Mouse (Mus musculus) kidney, embryonic 16.5 days (tissue): ENCODE data around the gene Cd274. TPM values are rescaled to one million over a fixed set of nuclear protein-coding genes. Genes with fewer than 3 reads are reported as not detected.

ENCODE experiments used
- ATAC-seq: fragments of 200-750 bp; cut with Nextera tagmentation; 2 replicates; pipeline ENCODE4 v1.8.0; 2017; ENCODE audit warnings: moderate TSS enrichment; ENCODE audit not compliant: low FRiP score, low TSS enrichment
- H3K27ac ChIP-seq: fragments of 300-500 bp; sonication (generic); 2 replicates; pipeline ENCODE4 v1.5.1; 2014; ENCODE audit warnings: low read length
- H3K27me3 ChIP-seq: fragments of 300-500 bp; sonication (generic); 2 replicates; pipeline ENCODE4 v1.6.1; 2014; ENCODE audit warnings: low read length, control low read depth, mixed read lengths; ENCODE audit not compliant: insufficient read depth
- H3K36me3 ChIP-seq: fragments of 300-500 bp; sonication (generic); 2 replicates; pipeline ENCODE4 v1.6.1; 2014; ENCODE audit warnings: low read length, control low read depth, mixed read lengths; ENCODE audit not compliant: insufficient read depth
- H3K4me1 ChIP-seq: fragments of 300-500 bp; sonication (generic); 2 replicates; pipeline ENCODE4 v1.6.1; 2014; ENCODE audit warnings: low read length, control low read depth, mixed read lengths; ENCODE audit not compliant: insufficient read depth
- H3K4me2 ChIP-seq: fragments of 300-500 bp; sonication (generic); replicated peaks from 2 replicates; pipeline ENCODE4 v1.6.1; 2014; ENCODE audit warnings: low read depth, low read length
- H3K4me3 ChIP-seq: fragments of 300-500 bp; sonication (generic); 2 replicates; pipeline ENCODE4 v1.5.1; 2014; ENCODE audit warnings: mild to moderate bottlenecking, low read length
- H3K9ac ChIP-seq: fragments of 300-500 bp; sonication (generic); replicated peaks from 2 replicates; pipeline ENCODE4 v1.6.1; 2014; ENCODE audit warnings: low read length
- H3K9me3 ChIP-seq: fragments of 300-500 bp; sonication (generic); 2 replicates; pipeline ENCODE4 v1.6.1; 2016; ENCODE audit warnings: low read length, control low read depth
- WGBS: fragments of 180-500 bp; shearing (Covaris S2); extraction: QIAGEN DNeasy Blood & Tissue Kit; methylation state at CpG from one replicate; pipeline ENCODE4 v1.1.7; 2014; 5-methylcytosine and 5-hydroxymethylcytosine counted together
- polyA plus RNA-seq: library from polyadenylated mRNA; unstranded; fragments of >200 nt; fragmentation: Nextera tagmentation; extraction: Ambion mirVana; gene quantifications from 2 replicates; pipeline ENCODE4 v1.2.1, GENCODE M21; 2015

The Cd274 gene
- 0.28 and 0.30 TPM in 2 replicates for polyA plus RNA-seq

- whole genome bisulfite sequencing = 2% methylated on average over 26 of the region's 26 CpGs
- peak within 1 kb of the TSS; percentile 61 for H3K9ac ChIP-seq
- H3K4me1 ChIP-seq = peaks cover 4% of the 10 kb centered on the region; the same call in 1 of the 2 replicates
- no peaks in the 10 kb centered on the region for H3K27me3 ChIP-seq
- H3K27ac ChIP-seq = no peak within 1 kb of the TSS
- no peaks in the 10 kb centered on the region for H3K9me3 ChIP-seq
- peak within 1 kb of the TSS; percentile 85 for H3K4me2 ChIP-seq
- ATAC-seq = peak; percentile 84
- H3K36me3 ChIP-seq = no peaks in the 10 kb centered on the region
- peak within 1 kb of the TSS; percentile 61 for H3K4me3 ChIP-seq
Measured at GRCm38 (mm10) chr19:29366969-29367622, at the start of gene Cd274, which contains the start of gene Plgrkt. Gene Cd274 (plus strand): TSS chr19:29367455. Gene Plgrkt (minus strand): TSS chr19:29367390.

- no peak for ATAC-seq
- 73% methylated on average over 8 of the region's 8 CpGs for WGBS
- Histone ChIP-seq H3K27me3 (no peaks in the 10 kb centered on the region), H3K27ac (no peak overlapping the region), H3K36me3 (no peaks in the 10 kb centered on the region), H3K4me1 (0 out of 2 replicates have a peak, but pooled peaks cover 7% of the 10 kb centered on the region), H3K4me3 (no peak overlapping the region), H3K4me2 (no peak overlapping the region), H3K9ac (no peak overlapping the region), H3K9me3 (no peaks in the 10 kb centered on the region)
Measured at GRCm38 (mm10) chr19:29323416-29324049, 43.7 kb upstream of the Cd274 start.

- Histone ChIP-seq H3K4me1 (0 out of 2 replicates have a peak, but pooled peaks cover 7% of the 10 kb centered on the region), H3K9me3 (no peaks in the 10 kb centered on the region), H3K27me3 (no peaks in the 10 kb centered on the region), H3K27ac (no peak within 1 kb of the TSS), H3K4me2 (peak within 1 kb of the TSS; percentile 73), H3K4me3 (peak within 1 kb of the TSS; percentile 48), H3K9ac (peak within 1 kb of the TSS; percentile 64), H3K36me3 (no peaks in the 10 kb centered on the region)
- 3% methylated on average over 29 of the region's 31 CpGs for WGBS
- peak; percentile 98 for ATAC-seq
Measured at GRCm38 (mm10) chr19:29325053-29325851, 42.0 kb upstream of the Cd274 start, which contains the start of gene Insl6. Gene Insl6 (minus strand): TSS chr19:29325356.

- Histone ChIP-seq H3K36me3 (no peaks in the 10 kb centered on the region), H3K9ac (peak overlapping the region; percentile 22; the same call in 1 of the 2 replicates), H3K27ac (no peak overlapping the region), H3K27me3 (no peaks in the 10 kb centered on the region), H3K4me3 (peak overlapping the region; percentile 48), H3K4me1 (0 out of 2 replicates have a peak, but pooled peaks cover 7% of the 10 kb centered on the region), H3K9me3 (no peaks in the 10 kb centered on the region), H3K4me2 (peak overlapping the region; percentile 73)
- 55% methylated on average over 9 of the region's 9 CpGs for WGBS
- ATAC-seq = no peak
Measured at GRCm38 (mm10) chr19:29325852-29326180, 41.4 kb upstream of the Cd274 start.

- H3K9me3 ChIP-seq = no peaks in the 10 kb centered on the region
- ATAC-seq = no peak
- 0 out of 2 replicates have a peak, but pooled peaks cover 7% of the 10 kb centered on the region for H3K4me1 ChIP-seq
- no peak overlapping the region for H3K4me3 ChIP-seq
- no peak overlapping the region for H3K27ac ChIP-seq
- H3K27me3 ChIP-seq = no peaks in the 10 kb centered on the region
- H3K4me2 ChIP-seq = no peak overlapping the region
- no peaks in the 10 kb centered on the region for H3K36me3 ChIP-seq
- H3K9ac ChIP-seq = no peak overlapping the region
- 92% methylated on average over 4 of the region's 4 CpGs for WGBS
Measured at GRCm38 (mm10) chr19:29326396-29326795, 40.9 kb upstream of the Cd274 start.

GRCm38 (mm10) chr19:29326822-29327552 is 40.3 kb upstream of the Cd274 start:
- 87% methylated on average over 13 of the region's 13 CpGs for WGBS
- Histone ChIP-seq H3K4me1 (0 out of 2 replicates have a peak, but pooled peaks cover 7% of the 10 kb centered on the region), H3K9me3 (no peaks in the 10 kb centered on the region), H3K27ac (no peak overlapping the region), H3K4me2 (no peak overlapping the region), H3K36me3 (no peaks in the 10 kb centered on the region), H3K4me3 (no peak overlapping the region), H3K27me3 (no peaks in the 10 kb centered on the region; the same call in 1 of the 2 replicates), H3K9ac (no peak overlapping the region)
- ATAC-seq = no peak

- Histone ChIP-seq H3K27me3 (peaks cover 9% of the 10 kb centered on the region), H3K36me3 (no peaks in the 10 kb centered on the region), H3K9ac (peak within 1 kb of the TSS; percentile 64), H3K4me2 (peak within 1 kb of the TSS; percentile 74), H3K4me1 (0 out of 2 replicates have a peak, but pooled peaks cover 6% of the 10 kb centered on the region), H3K4me3 (peak within 1 kb of the TSS; percentile 50), H3K9me3 (no peaks in the 10 kb centered on the region), H3K27ac (no peak within 1 kb of the TSS)
- WGBS = under 1% methylated on average over 23 of the region's 23 CpGs
- peak; percentile 67 for ATAC-seq
Measured at GRCm38 (mm10) chr19:29334068-29334745, 33.0 kb upstream of the Cd274 start, which contains the start of gene Rln1. Gene Rln1 (minus strand): TSS chr19:29334670.

- Histone ChIP-seq H3K36me3 (no peaks in the 10 kb centered on the region), H3K4me1 (0 out of 2 replicates have a peak, but pooled peaks cover 6% of the 10 kb centered on the region), H3K4me2 (no peak overlapping the region), H3K9me3 (no peaks in the 10 kb centered on the region), H3K27me3 (peaks cover 9% of the 10 kb centered on the region), H3K4me3 (no peak overlapping the region), H3K9ac (no peak overlapping the region), H3K27ac (no peak overlapping the region)
- ATAC-seq = no peak
- 93% methylated on average over 2 of the region's 2 CpGs for WGBS
Measured at GRCm38 (mm10) chr19:29336624-29337023, 30.6 kb upstream of the Cd274 start.

GRCm38 (mm10) chr19:29341029-29341428 is 26.2 kb upstream of the Cd274 start:
- Histone ChIP-seq H3K27ac (no peak overlapping the region), H3K9me3 (no peaks in the 10 kb centered on the region), H3K9ac (no peak overlapping the region), H3K4me3 (no peak overlapping the region), H3K4me2 (no peak overlapping the region), H3K36me3 (no peaks in the 10 kb centered on the region), H3K4me1 (no peaks in the 10 kb centered on the region), H3K27me3 (no peaks in the 10 kb centered on the region)
- 79% methylated on average over 4 of the region's 4 CpGs for WGBS
- ATAC-seq = no peak
